Mouse (Mus musculus): ENCODE data around the gene Upp1.

DNA sequence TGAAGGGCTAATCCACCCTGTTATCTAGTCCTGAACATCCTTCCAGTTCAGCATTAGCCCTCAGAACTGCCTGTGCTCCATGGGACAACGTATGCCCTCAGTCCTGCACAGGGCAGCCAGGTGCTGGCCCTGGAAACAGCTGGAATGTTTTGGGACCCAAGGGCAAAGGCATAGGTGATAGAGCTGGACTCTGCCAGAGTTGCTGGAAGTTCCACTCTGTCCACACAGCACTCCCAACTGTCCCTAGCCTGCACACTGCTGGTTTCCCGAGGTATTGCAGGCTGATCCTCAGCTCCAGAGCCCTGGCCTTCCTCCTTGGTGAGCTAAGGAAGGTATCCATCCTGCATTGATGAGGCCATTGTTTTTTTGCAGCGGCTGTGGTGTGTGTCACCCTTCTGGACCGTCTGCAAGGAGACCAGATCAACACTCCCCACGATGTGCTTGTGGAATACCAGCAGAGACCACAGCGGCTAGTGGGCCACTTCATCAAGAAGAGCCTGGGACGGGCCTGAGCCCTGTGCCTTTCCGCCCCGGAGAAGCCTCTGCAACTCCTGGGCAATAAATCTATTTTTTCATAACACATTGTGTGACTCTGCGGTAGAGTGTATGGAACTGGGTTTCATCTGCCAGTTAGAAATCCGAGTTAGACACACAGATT, 17.8 kb downstream of the Upp1 start:
- peak; percentile 72 for TF ChIP-seq CTCF (IDR thresholded peaks at IDR 0.05; ENCODE audit: low read depth, low read length)
- TF ChIP-seq POLR2A (IDR thresholded peaks at IDR 0.05; ENCODE audit: extremely low read depth, insufficient read depth, low read length) = no peak
